Mouse (Mus musculus) heart, embryonic 14.5 days (tissue): Measurements from ENCODE around the gene Lrrc45. TPM values are rescaled to one million over a fixed set of nuclear protein-coding genes. Genes with fewer than 3 reads are reported as not detected.

Experiments
- ATAC-seq: fragments of 200-750 bp; cut with Nextera tagmentation; 2 replicates; pipeline ENCODE4 v1.8.0; 2017; ENCODE audit warnings: low read depth, moderate TSS enrichment; ENCODE audit not compliant: insufficient number of reproducible peaks, insufficient read depth, low FRiP score
- H3K27ac ChIP-seq, 2 experiments: fragments of 200-500 bp in 1 of 2; fragments of 300-500 bp in 1 of 2; sonication (generic) in 1 of 2; replicated peaks in 1 of 2; 2 replicates each; pipeline ENCODE4 v1.5.1; 2012 to 2014; ENCODE audit warnings: low read depth in 2 of 2, low read length in 2 of 2, control low read depth in 1 of 2, mild to moderate bottlenecking in 1 of 2, mixed read lengths in 1 of 2; ENCODE audit not compliant: control insufficient read depth in 1 of 2, insufficient read depth in 1 of 2
- H3K27me3 ChIP-seq: fragments of 300-500 bp; sonication (generic); 2 replicates; pipeline ENCODE4 v1.6.1; 2014; ENCODE audit warnings: mild to moderate bottlenecking, low read length, control low read depth; ENCODE audit not compliant: control insufficient read depth, insufficient read depth
- H3K36me3 ChIP-seq: fragments of 300-500 bp; sonication (generic); 2 replicates; pipeline ENCODE4 v1.6.1; 2014; ENCODE audit warnings: mild to moderate bottlenecking, control low read depth, low read length, mixed read lengths; ENCODE audit not compliant: control insufficient read depth, insufficient read depth
- H3K4me1 ChIP-seq, 2 experiments: fragments of 200-500 bp in 1 of 2; fragments of 300-500 bp in 1 of 2; sonication (generic) in 1 of 2; 2 replicates each; pipeline ENCODE4 v1.6.1; 2012 to 2014; ENCODE audit warnings: low read length in 2 of 2, control low read depth in 1 of 2, mixed read lengths in 1 of 2; ENCODE audit not compliant: control insufficient read depth in 2 of 2, insufficient read depth in 2 of 2
- H3K4me2 ChIP-seq: fragments of 300-500 bp; sonication (generic); 2 replicates; pipeline ENCODE4 v1.6.1; 2014; ENCODE audit warnings: mild to moderate bottlenecking, low read length
- H3K4me3 ChIP-seq, 2 experiments: fragments of 200-500 bp in 1 of 2; fragments of 300-500 bp in 1 of 2; sonication (generic) in 1 of 2; 2 replicates each; pipeline ENCODE4 v1.5.1; 2012 to 2014; ENCODE audit warnings: low read length in 2 of 2, mild to moderate bottlenecking in 2 of 2, control low read depth in 1 of 2, low read depth in 1 of 2, moderate library complexity in 1 of 2; ENCODE audit not compliant: control insufficient read depth in 1 of 2, insufficient read depth in 1 of 2
- H3K9ac ChIP-seq: fragments of 300-500 bp; sonication (generic); 2 replicates; pipeline ENCODE4 v1.6.1; 2014; ENCODE audit warnings: mild to moderate bottlenecking, low read length
- H3K9me3 ChIP-seq: fragments of 300-500 bp; sonication (generic); 2 replicates; pipeline ENCODE4 v1.6.1; 2016; ENCODE audit warnings: low read length, control low read depth; ENCODE audit not compliant: control insufficient read depth
- WGBS: fragments of 180-500 bp; shearing (Covaris S2); extraction: QIAGEN DNeasy Blood & Tissue Kit; methylation state at CpG from one replicate; pipeline ENCODE4 v1.1.7; 2014; 5-methylcytosine and 5-hydroxymethylcytosine counted together
- polyA plus RNA-seq: library from polyadenylated mRNA; unstranded; fragments of >200 nt; fragmentation: Nextera tagmentation; extraction: Ambion mirVana; gene quantifications from 2 replicates; pipeline ENCODE4 v1.2.1, GENCODE M21; 2014

The Lrrc45 gene
- polyA plus RNA-seq, 1 experiment from 2014 or later: 23.7 TPM

GRCm38 (mm10) chr11:120712771-120713568 is 755 bp upstream of the Lrrc45 start:
- peak overlapping the region; percentile 77 for H3K9ac ChIP-seq
- H3K4me2 ChIP-seq: peak overlapping the region; percentile 92
- H3K4me3 ChIP-seq: peak overlapping the region; percentile 58 to 69
- H3K36me3 ChIP-seq: peaks cover 54% of the 10 kb centered on the region
- peak; percentile 28 for ATAC-seq
- H3K4me1 ChIP-seq: peaks cover 11 to 12% of the 10 kb centered on the region in 2 experiments
- no peaks in the 10 kb centered on the region for H3K27me3 ChIP-seq
- WGBS: under 1% methylated on average over 38 of the region's 38 CpGs
- no peaks in the 10 kb centered on the region for H3K9me3 ChIP-seq
- H3K27ac ChIP-seq: peak overlapping the region; percentile 71 to 78

- H3K27ac ChIP-seq: peak overlapping the region in 1 of 2 experiments; percentile 31; a peak in 1 of 4 replicates
- 40% methylated on average over 10 of the region's 10 CpGs for WGBS
Observed at GRCm38 (mm10) chr11:120714546-120714945, 821 bp downstream of the Lrrc45 start.

GRCm38 (mm10) chr11:120715131-120715530 is 1.4 kb downstream of the Lrrc45 start:
- Histone ChIP-seq H3K9me3 (no peaks in the 10 kb centered on the region), H3K9ac (no peak overlapping the region), H3K4me2 (no peak overlapping the region), H3K27ac (no peak overlapping the region), H3K4me3 (no peak overlapping the region), H3K4me1 (peaks cover 11 to 12% of the 10 kb centered on the region in 2 experiments), H3K36me3 (peaks cover 54% of the 10 kb centered on the region), H3K27me3 (peaks cover 2% of the 10 kb centered on the region; the same call in 1 of the 2 replicates)
- WGBS: 85% methylated on average over 9 of the region's 9 CpGs
- ATAC-seq: no peak

More at GRCm38 (mm10) chr11:120714546-120714945, 821 bp downstream of the Lrrc45 start:
- ATAC-seq: no peak
- Histone ChIP-seq H3K4me2 (peak overlapping the region; percentile 92), H3K36me3 (peaks cover 54% of the 10 kb centered on the region), H3K27me3 (no peaks in the 10 kb centered on the region), H3K9ac (peak overlapping the region; percentile 76), H3K9me3 (no peaks in the 10 kb centered on the region), H3K4me1 (peaks cover 11 to 12% of the 10 kb centered on the region in 2 experiments), H3K4me3 (peak overlapping the region; percentile 58 to 63)

GRCm38 (mm10) chr11:120719242-120719641 is 5.5 kb downstream of the Lrrc45 start:
- 87% methylated on average over 9 of the region's 9 CpGs for WGBS
- no peak overlapping the region for H3K4me3 ChIP-seq
- H3K4me1 ChIP-seq: peaks cover 14 to 20% of the 10 kb centered on the region in 2 experiments
- no peak overlapping the region for H3K9ac ChIP-seq
- no peak overlapping the region for H3K27ac ChIP-seq
- H3K27me3 ChIP-seq: peaks cover 29% of the 10 kb centered on the region
- no peak for ATAC-seq
- no peak overlapping the region for H3K4me2 ChIP-seq
- peaks cover 41% of the 10 kb centered on the region for H3K36me3 ChIP-seq
- no peaks in the 10 kb centered on the region for H3K9me3 ChIP-seq

- ATAC-seq: no peak
Observed at GRCm38 (mm10) chr11:120719841-120720376, 6.2 kb downstream of the Lrrc45 start.

GRCm38 (mm10) chr11:120720450-120720849 is 6.7 kb downstream of the Lrrc45 start:
- peaks cover 7 to 12% of the 10 kb centered on the region in 2 experiments; a peak in 3 of 4 replicates for H3K4me1 ChIP-seq
- peak overlapping the region; percentile 97 for H3K4me2 ChIP-seq
- H3K36me3 ChIP-seq: peaks cover 35% of the 10 kb centered on the region
- no peak overlapping the region for H3K27ac ChIP-seq
- ATAC-seq: no peak
- H3K9ac ChIP-seq: peak overlapping the region; percentile 80
- 11% methylated on average over 17 of the region's 17 CpGs for WGBS
- peak overlapping the region in 1 of 2 experiments; percentile 61; a peak in 1 of 4 replicates for H3K4me3 ChIP-seq
- H3K9me3 ChIP-seq: no peaks in the 10 kb centered on the region
- peaks cover 32% of the 10 kb centered on the region for H3K27me3 ChIP-seq

More at GRCm38 (mm10) chr11:120719841-120720376, 6.2 kb downstream of the Lrrc45 start:
- H3K9me3 ChIP-seq: no peaks in the 10 kb centered on the region
- peaks cover 29% of the 10 kb centered on the region for H3K27me3 ChIP-seq
- no peak overlapping the region for H3K9ac ChIP-seq
- WGBS: 91% methylated on average over 13 of the region's 13 CpGs
- no peak overlapping the region for H3K4me2 ChIP-seq
- peaks cover 40% of the 10 kb centered on the region for H3K36me3 ChIP-seq
- H3K4me3 ChIP-seq: no peak overlapping the region
- no peak overlapping the region for H3K27ac ChIP-seq
- H3K4me1 ChIP-seq: peaks cover 7 to 14% of the 10 kb centered on the region in 2 experiments

- H3K4me3 ChIP-seq: peak within 1 kb of the TSS; percentile 52 to 61
- peaks cover 7 to 13% of the 10 kb centered on the region in 2 experiments; a peak in 3 of 4 replicates for H3K4me1 ChIP-seq
- peaks cover 26% of the 10 kb centered on the region for H3K36me3 ChIP-seq
- H3K9ac ChIP-seq: peak within 1 kb of the TSS; percentile 80
- peaks cover 38% of the 10 kb centered on the region for H3K27me3 ChIP-seq
- no peaks in the 10 kb centered on the region for H3K9me3 ChIP-seq
- H3K27ac ChIP-seq: no peak within 1 kb of the TSS
- under 1% methylated on average over 84 of the region's 90 CpGs for WGBS
- ATAC-seq: peak; percentile 37
- H3K4me2 ChIP-seq: peak within 1 kb of the TSS; percentile 97
Observed at GRCm38 (mm10) chr11:120721124-120722066, 7.7 kb downstream of the Lrrc45 start, which contains the start of gene Rac3. Gene Rac3, plus strand, starts transcription at chr11:120721470.
